Mouse (Mus musculus) effector memory CD4-positive, alpha-beta T cell, adult 7 months (primary cell): ENCODE data around the gene Fxyd5. TPM values are rescaled to one million over a fixed set of nuclear protein-coding genes. Genes with fewer than 3 reads are reported as not detected.

ENCODE experiments used
- polyA plus RNA-seq: library from polyadenylated mRNA; unstranded; fragments of 100-300 nt; shearing (Covaris generic); gene quantifications from one replicate; pipeline ENCODE4 v1.2.1, GENCODE M21; 2017

Fxyd5 gene
- 1,577 TPM for polyA plus RNA-seq

DNA sequence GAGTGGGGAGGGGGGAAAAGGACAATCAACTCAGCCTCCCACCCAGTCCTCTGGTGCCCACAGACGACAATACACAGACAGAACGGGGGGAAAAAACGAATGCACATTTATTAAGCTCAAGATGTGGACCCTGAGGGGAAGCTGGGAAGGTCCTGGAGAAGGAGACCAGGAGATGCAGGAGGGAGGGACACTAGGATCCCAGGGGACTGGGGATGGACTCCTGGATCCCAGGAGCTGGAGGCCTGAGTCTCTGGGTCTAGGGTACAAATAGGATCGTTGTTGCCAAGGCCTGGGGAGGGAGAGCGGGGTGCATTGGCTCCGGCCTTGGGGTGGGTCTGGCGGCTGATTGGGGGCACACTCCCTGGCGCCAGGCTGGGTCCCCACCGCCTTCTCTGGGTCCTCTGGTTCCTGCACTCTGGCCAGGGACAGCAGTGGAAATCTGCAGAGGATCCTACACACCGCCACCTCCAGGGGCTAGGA is at the start of gene Fxyd5:
Gene Fxyd5, minus strand, starts transcription at position 51 of the 480 bp plus-strand sequence.

DNA sequence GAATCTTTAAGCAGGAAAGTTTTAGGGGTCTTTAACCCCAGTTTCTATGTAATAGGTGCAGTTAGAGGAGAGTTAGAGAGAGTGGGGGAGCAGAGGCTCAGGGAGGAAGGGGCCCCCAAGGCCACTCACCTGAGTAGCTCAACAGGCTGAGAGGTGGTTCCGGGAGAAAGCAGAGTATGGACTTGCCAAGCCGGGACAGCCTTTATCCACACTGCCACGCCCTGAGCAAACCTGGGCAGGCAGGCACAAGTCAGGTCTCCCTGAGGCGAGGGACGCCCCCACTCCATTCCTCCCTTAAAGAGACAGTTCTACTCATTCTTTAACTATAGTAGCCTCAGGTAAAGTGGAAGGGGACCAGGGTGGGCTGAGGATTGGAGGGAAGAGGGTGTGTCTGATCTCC is 34.2 kb upstream of the Fxyd5 start, which contains the start of gene Fxyd3:
Gene Fxyd3, minus strand, starts transcription at position 213 of the 400 bp plus-strand sequence.

DNA sequence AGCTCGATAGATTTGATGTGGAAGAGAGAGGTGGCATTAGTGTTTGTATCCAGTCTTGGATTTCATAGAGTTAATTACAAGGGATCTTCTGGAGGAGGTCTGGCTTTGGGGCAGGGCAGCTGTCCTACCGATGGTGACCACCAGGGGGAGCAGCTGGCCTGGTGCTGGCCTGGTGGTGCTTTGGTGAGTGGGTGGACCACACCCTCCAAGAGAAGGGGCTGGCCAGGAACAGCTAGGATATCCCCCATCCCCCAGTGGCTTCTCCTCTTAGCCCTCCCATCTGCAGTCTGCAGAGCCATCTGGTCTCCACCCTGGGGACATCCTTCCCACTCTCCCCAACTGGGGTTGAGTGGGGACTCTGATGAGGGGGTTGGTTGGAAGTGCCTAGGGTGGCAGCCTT is 16.8 kb upstream of the Fxyd5 start, which contains the start of gene Lgi4:
Gene Lgi4, plus strand, starts transcription at position 235 of the 400 bp plus-strand sequence.

GRCm38 (mm10) chr7:31057071-31057470 is 14.8 kb upstream of the Fxyd5 start, which contains the start of gene Fxyd1:
Fxyd1 (minus strand) TSS chr7:31057199.

GRCm38 (mm10) chr7:31051321-31052021 is 9.2 kb upstream of the Fxyd5 start, which contains the start of gene Fxyd7:
Fxyd7 (minus strand) TSS chr7:31051467.

Other genes starting within 250 kb of the Fxyd5 start
- gene Ffar2, start 218.7 kb downstream of the Fxyd5 start, polyA plus RNA-seq = 0.27 TPM
- not detected for gene Ffar3, start 186.3 kb downstream of the Fxyd5 start, polyA plus RNA-seq
- gene Ffar1, start 180.9 kb downstream of the Fxyd5 start, polyA plus RNA-seq = not detected
- gene Cd22, start 162.1 kb downstream of the Fxyd5 start, polyA plus RNA-seq = 26.8 TPM
- 0.26 TPM for gene Mag, start 127.6 kb downstream of the Fxyd5 start, polyA plus RNA-seq
- gene Hamp2, start 117.8 kb downstream of the Fxyd5 start, polyA plus RNA-seq = not detected
- gene Hamp, start 98.4 kb downstream of the Fxyd5 start, polyA plus RNA-seq = not detected
- 14.3 TPM for gene Usf2, start 85.7 kb downstream of the Fxyd5 start, polyA plus RNA-seq
- gene Lsr, start 69.0 kb downstream of the Fxyd5 start, polyA plus RNA-seq = 9.2 TPM
- 0.33 TPM for gene Fam187b, start 68.7 kb downstream of the Fxyd5 start, polyA plus RNA-seq
- 0.85 TPM for gene Fxyd7, start 9.0 kb upstream of the Fxyd5 start, polyA plus RNA-seq
- not detected for gene Fxyd1, start 14.7 kb upstream of the Fxyd5 start, polyA plus RNA-seq
- gene Lgi4, start 16.9 kb upstream of the Fxyd5 start, polyA plus RNA-seq = not detected
- gene Fxyd3, start 34.2 kb upstream of the Fxyd5 start, polyA plus RNA-seq = not detected
- gene Hpn, start 72.8 kb upstream of the Fxyd5 start, polyA plus RNA-seq = not detected
- gene Scn1b, start 84.5 kb upstream of the Fxyd5 start, polyA plus RNA-seq = not detected
- 372 TPM for gene Gramd1a, start 113.4 kb upstream of the Fxyd5 start, polyA plus RNA-seq
- gene Scgb2b2, start 248.0 kb upstream of the Fxyd5 start, polyA plus RNA-seq = not detected
- gene Scgb1b2, start 249.3 kb upstream of the Fxyd5 start, polyA plus RNA-seq = not detected